ENCODE assay signal across 10 mouse cellular contexts in genomic region chr15:101976023-101976422, GRCm38 (mm10). TPM values are rescaled to one million over a fixed set of nuclear protein-coding genes. Genes with fewer than 3 reads are reported as not detected.
A peak's percentile ranks its signal among the peaks of the same experiment; 100 is the strongest.
DNase-seq lines count a peak whose midpoint lies in the region; ATAC-seq lines count a peak whose summit lies in the region.
"Had no signal": no experiment of that assay in that cellular context is flagged by ENCODE, and none has a peak within 500 bp of the region (broad histone marks: within the 10 kb centered on the region; RNA-seq: fewer than 3 reads in every experiment).

No protein-coding gene starts in this region.

- H3K4me1 ChIP-seq in midbrain, embryonic 15.5 days = peaks cover 15% of the 10 kb centered on the region

- peak overlapping the region; percentile 89; the same call in 1 of the 2 replicates for H3K27ac ChIP-seq in macrophage
- no peak overlapping the region for H3K27ac ChIP-seq in midbrain, embryonic 15.5 days

- 72% methylated on average over 5 of the region's 5 CpGs for WGBS in macrophage (ENCODE audit: missing documents)
- 72% methylated on average over 5 of the region's 5 CpGs for WGBS in midbrain, embryonic 15.5 days

- no peak overlapping the region for H3K4me2 ChIP-seq in midbrain, embryonic 15.5 days

- intact Hi-C loops in left cerebral cortex, postnatal 14 days (cut with DNase I) = no loop called here

- no peaks in the 10 kb centered on the region for H3K79me2 ChIP-seq in macrophage (ENCODE audit: inconsistent target)

- DNase-seq in embryo, embryonic 10 days (ENCODE audit: low spot score) = peak; percentile 21
- no peak for DNase-seq in embryo, embryonic 10.5 days (ENCODE audit: low spot score)
- peak; percentile 50 for DNase-seq in gastrocnemius, postnatal 10 days
- DNase-seq in kidney, postnatal 10 days = peak; percentile 60
- no peak for DNase-seq in left cerebral cortex, postnatal 14 days (ENCODE audit: low spot score in 2 of 2)
- no peak for DNase-seq in thymus, postnatal 36 days

- H3K9ac ChIP-seq in midbrain, embryonic 15.5 days = no peak overlapping the region

- H3K9me3 ChIP-seq in midbrain, embryonic 15.5 days = no peaks in the 10 kb centered on the region

- ATAC-seq in midbrain, embryonic 15.5 days (replicated peaks) = no peak

- no peak overlapping the region for H3K4me3 ChIP-seq in macrophage (ENCODE audit: inconsistent target)
- H3K4me3 ChIP-seq in midbrain, embryonic 15.5 days = no peak overlapping the region

- H3K27me3 ChIP-seq in midbrain, embryonic 15.5 days (replicated peaks) = peaks cover 7% of the 10 kb centered on the region; the same call in 1 of the 2 replicates

- no peaks in the 10 kb centered on the region for H3K36me3 ChIP-seq in macrophage (ENCODE audit: inconsistent target)
- H3K36me3 ChIP-seq in midbrain, embryonic 15.5 days (replicated peaks) = no peaks in the 10 kb centered on the region

RNA-seq across cellular contexts. Expression of gene Krt78, which starts 21.9 kb away (rescaled TPM):
- total RNA-seq in gastrocnemius, postnatal 10 days (2021) = not detected
- not detected for total RNA-seq in macrophage (2018; cell fraction: chromatin; rRNA removed)
- not detected for total RNA-seq in macrophage (2018; cell fraction: cytosol; rRNA removed)
- not detected for total RNA-seq in macrophage (2018; cell fraction: nucleus; rRNA removed)
- not detected in 3 replicates for polyA plus RNA-seq in macrophage (2018)
- not detected for total RNA-seq in left cerebral cortex, postnatal 14 days (2021)
- not detected in 2 replicates for polyA plus RNA-seq in midbrain, embryonic 15.5 days (2015; fragmentation: Nextera tagmentation; extraction: Ambion mirVana)
- polyA plus RNA-seq: C2C12; heart, embryonic 14.5 days had no signal

RNA-seq across cellular contexts. Expression of gene Krt8, which starts 28.3 kb away (rescaled TPM):
- total RNA-seq in gastrocnemius, postnatal 10 days (2021) = 1 to 10 TPM; 1.4 to 1.7 TPM
- total RNA-seq in macrophage (2018; cell fraction: chromatin; rRNA removed) = not detected
- total RNA-seq in macrophage (2018; cell fraction: cytosol; rRNA removed) = not detected
- total RNA-seq in macrophage (2018; cell fraction: nucleus; rRNA removed) = not detected
- polyA plus RNA-seq in macrophage (2018) = not detected in 3 replicates
- not detected for total RNA-seq in left cerebral cortex, postnatal 14 days (2021)
- 1.8 and 2.0 TPM in 2 replicates for polyA plus RNA-seq in midbrain, embryonic 15.5 days (2015; fragmentation: Nextera tagmentation; extraction: Ambion mirVana)

RNA-seq across cellular contexts. Expression of gene Krt79, which starts 35.9 kb away (rescaled TPM):
- not detected for total RNA-seq in gastrocnemius, postnatal 10 days (2021)
- not detected for total RNA-seq in macrophage (2018; cell fraction: chromatin; rRNA removed)
- total RNA-seq in macrophage (2018; cell fraction: cytosol; rRNA removed) = not detected
- not detected for total RNA-seq in macrophage (2018; cell fraction: nucleus; rRNA removed)
- polyA plus RNA-seq in macrophage (2018) = not detected in 3 replicates
- not detected for total RNA-seq in left cerebral cortex, postnatal 14 days (2021)
- 0.11 and 0.13 TPM in 2 replicates for polyA plus RNA-seq in midbrain, embryonic 15.5 days (2015; fragmentation: Nextera tagmentation; extraction: Ambion mirVana)

RNA-seq across cellular contexts. Expression of gene Krt4, which starts 51.5 kb away (rescaled TPM):
- total RNA-seq in gastrocnemius, postnatal 10 days (2021) = under 1 TPM in 1 of 2 experiments, not detected in 1; 0.21 TPM
- not detected for total RNA-seq in macrophage (2018; cell fraction: chromatin; rRNA removed)
- total RNA-seq in macrophage (2018; cell fraction: cytosol; rRNA removed) = not detected
- not detected for total RNA-seq in macrophage (2018; cell fraction: nucleus; rRNA removed)
- polyA plus RNA-seq in macrophage (2018) = not detected in 3 replicates
- total RNA-seq in left cerebral cortex, postnatal 14 days (2021) = not detected
- 0.18 and 0.90 TPM in 2 replicates for polyA plus RNA-seq in midbrain, embryonic 15.5 days (2015; fragmentation: Nextera tagmentation; extraction: Ambion mirVana)
- polyA plus RNA-seq: C2C12 had no signal

RNA-seq across cellular contexts. Expression of gene Krt18, which starts 52.0 kb away (rescaled TPM):
- total RNA-seq in gastrocnemius, postnatal 10 days (2021) = 1 to 10 TPM; 1.5 to 2.5 TPM
- total RNA-seq in macrophage (2018; cell fraction: chromatin; rRNA removed) = under 1 TPM in 1 of 26 experiments, not detected in 25; 0.47 TPM
- not detected for total RNA-seq in macrophage (2018; cell fraction: cytosol; rRNA removed)
- total RNA-seq in macrophage (2018; cell fraction: nucleus; rRNA removed) = not detected
- polyA plus RNA-seq in macrophage (2018) = not detected in 3 replicates
- under 1 TPM; 0.24 to 0.85 TPM for total RNA-seq in left cerebral cortex, postnatal 14 days (2021)
- 3.3 and 4.4 TPM in 2 replicates for polyA plus RNA-seq in midbrain, embryonic 15.5 days (2015; fragmentation: Nextera tagmentation; extraction: Ambion mirVana)

Comparison
In these comparisons a context has a peak if more than half of its experiments do, and no peak if none do; other contexts are left out.
1. DNase-seq: peak in embryo, embryonic 10 days (single experiment), gastrocnemius, postnatal 10 days (single experiment) and kidney, postnatal 10 days (single experiment); none in embryo, embryonic 10.5 days (single experiment), left cerebral cortex, postnatal 14 days (0 of 2) and thymus, postnatal 36 days (0 of 2).